Mouse (Mus musculus) layer of hippocampus, adult 9-11 months (tissue): ENCODE results near the gene Tmem189.

Experiments used
- DNase-seq: peaks from one replicate; pipeline ENCODE4 v3.0.0; 2022

Gene Tmem189

GRCm38 (mm10) chr2:167678600-167678999 lies 11.0 kb downstream of the Tmem189 start:
- no peak for DNase-seq

- DNase-seq, result no peak
Measured at GRCm38 (mm10) chr2:167675120-167675909, 14.3 kb downstream of the Tmem189 start.

- no peak for DNase-seq
Measured at GRCm38 (mm10) chr2:167672212-167672685, 17.4 kb downstream of the Tmem189 start.

- no peak for DNase-seq
Measured at GRCm38 (mm10) chr2:167671101-167671633, 18.5 kb downstream of the Tmem189 start.

- no peak for DNase-seq
Measured at GRCm38 (mm10) chr2:167669398-167669797, 20.2 kb downstream of the Tmem189 start.

- DNase-seq, result no peak
Measured at GRCm38 (mm10) chr2:167668426-167668825, 21.2 kb downstream of the Tmem189 start.

GRCm38 (mm10) chr2:167665972-167666713 lies 23.5 kb downstream of the Tmem189 start:
- no peak for DNase-seq

- no peak for DNase-seq
Measured at GRCm38 (mm10) chr2:167662713-167663112, 26.9 kb downstream of the Tmem189 start.

GRCm38 (mm10) chr2:167661270-167662203 lies 28.1 kb downstream of the Tmem189 start, which contains the start of gene Gm20431:
Gm20431 (minus strand) TSS chr2:167661496.
- peak; percentile 96 for DNase-seq

- no peak for DNase-seq
Measured at GRCm38 (mm10) chr2:167660611-167660971, 29.0 kb downstream of the Tmem189 start.

GRCm38 (mm10) chr2:167659847-167660610 lies 29.6 kb downstream of the Tmem189 start:
- DNase-seq, result peak; percentile 61

- no peak for DNase-seq
Measured at GRCm38 (mm10) chr2:167659177-167659846, 30.3 kb downstream of the Tmem189 start.

- no peak for DNase-seq
Measured at GRCm38 (mm10) chr2:167658712-167659111, 30.9 kb downstream of the Tmem189 start.

- DNase-seq, result no peak
Measured at GRCm38 (mm10) chr2:167657973-167658372, 31.6 kb downstream of the Tmem189 start.

- DNase-seq, result peak; percentile 78
Measured at GRCm38 (mm10) chr2:167656629-167657478, 32.8 kb downstream of the Tmem189 start.

GRCm38 (mm10) chr2:167654911-167655600 lies 34.6 kb downstream of the Tmem189 start:
- no peak for DNase-seq

- no peak for DNase-seq
Measured at GRCm38 (mm10) chr2:167652694-167653093, 36.9 kb downstream of the Tmem189 start.

GRCm38 (mm10) chr2:167651622-167652021 lies 38.0 kb downstream of the Tmem189 start:
- DNase-seq, result peak; percentile 76

- DNase-seq, result no peak
Measured at GRCm38 (mm10) chr2:167649290-167650032, 40.2 kb downstream of the Tmem189 start.
